Mouse (Mus musculus) limb, embryonic 12.5 days (tissue): ENCODE measurements around the gene Eva1c. TPM values are rescaled to one million over a fixed set of nuclear protein-coding genes. Genes with fewer than 3 reads are reported as not detected.

Experiments
- ATAC-seq: fragments of 200-750 bp; cut with Nextera tagmentation; 2 replicates; pipeline ENCODE4 v1.8.0; 2017; ENCODE audit warnings: low read depth, moderate TSS enrichment; ENCODE audit not compliant: insufficient number of reproducible peaks, insufficient read depth, low FRiP score, low TSS enrichment
- H3K27ac ChIP-seq: fragments of 300-500 bp; sonication (generic); 2 replicates; pipeline ENCODE4 v1.5.1; 2016; ENCODE audit warnings: mild to moderate bottlenecking, moderate library complexity
- H3K27me3 ChIP-seq: fragments of 300-500 bp; sonication (generic); 2 replicates; pipeline ENCODE4 v1.6.1; 2016; ENCODE audit warnings: mild to moderate bottlenecking, moderate library complexity
- H3K36me3 ChIP-seq: fragments of 300-500 bp; sonication (generic); 2 replicates; pipeline ENCODE4 v1.6.1; 2016; ENCODE audit warnings: mild to moderate bottlenecking, moderate library complexity
- H3K4me1 ChIP-seq: fragments of 300-500 bp; sonication (generic); replicated peaks from 2 replicates; pipeline ENCODE4 v1.6.1; 2016
- H3K4me2 ChIP-seq: fragments of 300-500 bp; sonication (generic); 2 replicates; pipeline ENCODE4 v1.6.1; 2016; ENCODE audit warnings: mild to moderate bottlenecking, moderate library complexity
- H3K4me3 ChIP-seq: fragments of 300-500 bp; sonication (generic); replicated peaks from 2 replicates; pipeline ENCODE4 v1.5.1; 2016; ENCODE audit warnings: mild to moderate bottlenecking
- H3K9ac ChIP-seq: fragments of 300-500 bp; sonication (generic); replicated peaks from 2 replicates; pipeline ENCODE4 v1.6.1; 2016; ENCODE audit warnings: mild to moderate bottlenecking, moderate library complexity
- H3K9me3 ChIP-seq: fragments of 300-500 bp; sonication (generic); 2 replicates; pipeline ENCODE4 v1.6.1; 2016; ENCODE audit warnings: mild to moderate bottlenecking, moderate library complexity
- WGBS: fragments of 180-500 bp; shearing (Covaris S2); methylation state at CpG from one replicate; pipeline ENCODE4 v1.1.7; 2016; 5-methylcytosine and 5-hydroxymethylcytosine counted together
- polyA plus RNA-seq: library from polyadenylated mRNA; unstranded; fragments of >200 nt; fragmentation: Nextera tagmentation; extraction: Ambion mirVana; gene quantifications from 2 replicates; pipeline ENCODE4 v1.2.1, GENCODE M21; 2016

Eva1c gene
- polyA plus RNA-seq, 1 experiment from 2014 or later = 2.2 TPM

- WGBS = 51% methylated on average over 12 of the region's 12 CpGs
- Histone ChIP-seq H3K9ac (no peak overlapping the region), H3K27ac (no peak overlapping the region), H3K4me3 (no peak overlapping the region), H3K36me3 (no peaks in the 10 kb centered on the region), H3K4me1 (no peaks in the 10 kb centered on the region), H3K27me3 (peaks cover 3% of the 10 kb centered on the region; the same call in 1 of the 2 replicates), H3K9me3 (no peaks in the 10 kb centered on the region), H3K4me2 (no peak overlapping the region)
- no peak for ATAC-seq
These were observed 89.5 kb downstream of the Eva1c start for GRCm38 (mm10) chr16:90916040-90916481.

- whole genome bisulfite sequencing = 79% methylated on average over 8 of the region's 8 CpGs
- Histone ChIP-seq H3K9ac (no peak overlapping the region), H3K4me1 (no peaks in the 10 kb centered on the region), H3K4me2 (no peak overlapping the region), H3K4me3 (no peak overlapping the region), H3K36me3 (no peaks in the 10 kb centered on the region), H3K9me3 (no peaks in the 10 kb centered on the region), H3K27ac (no peak overlapping the region), H3K27me3 (peaks cover 3% of the 10 kb centered on the region; the same call in 1 of the 2 replicates)
- ATAC-seq = no peak
These were observed 90.6 kb downstream of the Eva1c start for GRCm38 (mm10) chr16:90917156-90917555.

GRCm38 (mm10) chr16:90921471-90922159 is 95.1 kb downstream of the Eva1c start:
- WGBS = 42% methylated on average over 10 of the region's 10 CpGs
- ATAC-seq = no peak
- H3K9ac ChIP-seq = no peak overlapping the region
- H3K27me3 ChIP-seq = no peaks in the 10 kb centered on the region
- no peaks in the 10 kb centered on the region for H3K4me1 ChIP-seq
- H3K27ac ChIP-seq = no peak overlapping the region
- no peaks in the 10 kb centered on the region for H3K9me3 ChIP-seq
- H3K4me2 ChIP-seq = no peak overlapping the region
- H3K36me3 ChIP-seq = 0 out of 2 replicates have a peak, but pooled peaks cover 18% of the 10 kb centered on the region
- H3K4me3 ChIP-seq = no peak overlapping the region

- 86% methylated on average over 13 of the region's 13 CpGs for WGBS
- peaks cover 37% of the 10 kb centered on the region; the same call in 1 of the 2 replicates for H3K36me3 ChIP-seq
- H3K9ac ChIP-seq = no peak overlapping the region
- H3K9me3 ChIP-seq = no peaks in the 10 kb centered on the region
- H3K4me2 ChIP-seq = no peak overlapping the region
- no peaks in the 10 kb centered on the region for H3K27me3 ChIP-seq
- no peak for ATAC-seq
- H3K4me1 ChIP-seq = no peaks in the 10 kb centered on the region
- H3K4me3 ChIP-seq = no peak overlapping the region
- H3K27ac ChIP-seq = no peak overlapping the region
These were observed 98.3 kb downstream of the Eva1c start for GRCm38 (mm10) chr16:90924606-90925370.

- Histone ChIP-seq H3K4me3 (no peak overlapping the region), H3K27ac (no peak overlapping the region), H3K9ac (no peak overlapping the region), H3K4me2 (no peak overlapping the region), H3K4me1 (no peaks in the 10 kb centered on the region), H3K9me3 (no peaks in the 10 kb centered on the region), H3K27me3 (no peaks in the 10 kb centered on the region), H3K36me3 (peaks cover 42% of the 10 kb centered on the region; the same call in 1 of the 2 replicates)
- no peak; the same call in 1 of the 2 replicates for ATAC-seq
- 29% methylated on average over 5 of the region's 5 CpGs for WGBS
These were observed 98.9 kb downstream of the Eva1c start for GRCm38 (mm10) chr16:90925461-90925860.

- no peak overlapping the region for H3K4me2 ChIP-seq
- ATAC-seq = no peak
- peaks cover 39% of the 10 kb centered on the region; the same call in 1 of the 2 replicates for H3K36me3 ChIP-seq
- no peaks in the 10 kb centered on the region for H3K4me1 ChIP-seq
- 89% methylated on average over 4 of the region's 4 CpGs for WGBS
- no peak overlapping the region for H3K9ac ChIP-seq
- H3K9me3 ChIP-seq = no peaks in the 10 kb centered on the region
- H3K4me3 ChIP-seq = no peak overlapping the region
- no peaks in the 10 kb centered on the region for H3K27me3 ChIP-seq
- no peak overlapping the region for H3K27ac ChIP-seq
These were observed 100.9 kb downstream of the Eva1c start for GRCm38 (mm10) chr16:90927446-90927845.

GRCm38 (mm10) chr16:90933534-90934176 is 107.1 kb downstream of the Eva1c start:
- H3K9me3 ChIP-seq = no peaks in the 10 kb centered on the region
- peaks cover 3% of the 10 kb centered on the region; the same call in 1 of the 2 replicates for H3K4me1 ChIP-seq
- H3K36me3 ChIP-seq = peaks cover 19% of the 10 kb centered on the region
- H3K4me2 ChIP-seq = peak overlapping the region; percentile 77
- H3K27me3 ChIP-seq = no peaks in the 10 kb centered on the region
- WGBS = 27% methylated on average over 13 of the region's 13 CpGs
- H3K27ac ChIP-seq = peak overlapping the region; percentile 85
- H3K4me3 ChIP-seq = peak overlapping the region; percentile 62
- H3K9ac ChIP-seq = peak overlapping the region; percentile 64
- no peak for ATAC-seq

- ATAC-seq = peak; percentile 82
- Histone ChIP-seq H3K4me3 (peak overlapping the region; percentile 62), H3K27me3 (no peaks in the 10 kb centered on the region), H3K9ac (peak overlapping the region; percentile 64), H3K9me3 (no peaks in the 10 kb centered on the region), H3K27ac (peak overlapping the region; percentile 85), H3K4me1 (peaks cover 3% of the 10 kb centered on the region; the same call in 1 of the 2 replicates), H3K4me2 (peak overlapping the region; percentile 77), H3K36me3 (peaks cover 17% of the 10 kb centered on the region)
- 0% methylated on average over 38 of the region's 38 CpGs for WGBS
These were observed 107.7 kb downstream of the Eva1c start for GRCm38 (mm10) chr16:90934193-90934686.

- under 1% methylated on average over 56 of the region's 56 CpGs for WGBS
- peak within 1 kb of the TSS; percentile 77 for H3K4me2 ChIP-seq
- H3K36me3 ChIP-seq = peaks cover 13% of the 10 kb centered on the region
- H3K27ac ChIP-seq = peak within 1 kb of the TSS; percentile 85
- H3K27me3 ChIP-seq = no peaks in the 10 kb centered on the region
- H3K9ac ChIP-seq = peak within 1 kb of the TSS; percentile 64
- peak; percentile 95 for ATAC-seq
- peaks cover 3% of the 10 kb centered on the region; the same call in 1 of the 2 replicates for H3K4me1 ChIP-seq
- H3K9me3 ChIP-seq = no peaks in the 10 kb centered on the region
- H3K4me3 ChIP-seq = peak within 1 kb of the TSS; percentile 62
These were observed 108.3 kb downstream of the Eva1c start, which contains the start of gene Cfap298 for GRCm38 (mm10) chr16:90934687-90935328. Gene Cfap298 (minus strand): TSS chr16:90935114.

- Histone ChIP-seq H3K9me3 (no peaks in the 10 kb centered on the region), H3K4me3 (no peak overlapping the region), H3K4me2 (no peak overlapping the region), H3K4me1 (no peaks in the 10 kb centered on the region), H3K36me3 (peaks cover 41% of the 10 kb centered on the region), H3K27me3 (no peaks in the 10 kb centered on the region), H3K27ac (no peak overlapping the region), H3K9ac (no peak overlapping the region)
- no peak for ATAC-seq
- WGBS = 92% methylated on average over 7 of the region's 7 CpGs
These were observed 114.7 kb downstream of the Eva1c start for GRCm38 (mm10) chr16:90941246-90941645.
